Mouse (Mus musculus) ES-E14 (cell line): ENCODE results near the gene Cfap157.

ENCODE experiments used
- CHD2 ChIP-seq: IDR thresholded peaks from 2 replicates; pipeline ENCODE4 v1.6.1; 2014; ENCODE audit warnings: mild to moderate bottlenecking, low read depth, low read length, inconsistent platforms
- HCFC1 ChIP-seq: IDR thresholded peaks from 2 replicates; pipeline ENCODE4 v1.6.1; 2012; ENCODE audit warnings: low read length, inconsistent platforms, borderline replicate concordance; ENCODE audit not compliant: insufficient read depth
- MAFK ChIP-seq: IDR thresholded peaks from 2 replicates; pipeline ENCODE4 v1.6.1; 2014; ENCODE audit warnings: mild to moderate bottlenecking, low read depth, low read length, inconsistent platforms; ENCODE audit not compliant: insufficient read depth
- ZC3H11A ChIP-seq: IDR thresholded peaks from 2 replicates; pipeline ENCODE4 v1.6.1; 2012; ENCODE audit warnings: low read depth, mild to moderate bottlenecking, inconsistent platforms, low read length, borderline replicate concordance
- ZNF384 ChIP-seq: IDR thresholded peaks from 2 replicates; pipeline ENCODE4 v1.6.1; 2012; ENCODE audit warnings: low read depth, low read length, inconsistent platforms

DNA sequence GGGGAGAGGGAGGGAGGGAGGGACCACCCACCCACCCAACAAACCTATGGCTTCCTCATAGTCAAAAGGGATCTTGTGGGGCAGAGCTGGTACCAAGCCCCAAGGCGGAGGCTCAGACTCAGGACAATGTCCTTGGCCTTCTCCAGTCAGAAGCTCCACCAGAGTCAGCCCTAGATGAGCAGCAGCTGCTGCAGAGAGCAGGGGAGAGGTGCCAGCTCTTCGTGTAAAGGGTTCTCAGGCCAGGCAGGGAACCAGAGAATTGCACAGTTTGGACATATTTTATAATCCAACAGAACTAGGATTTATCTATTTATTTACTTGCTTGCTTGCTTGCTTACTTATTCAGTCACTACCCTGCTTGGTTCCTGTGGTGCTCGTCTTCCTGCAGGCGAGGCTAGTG is 44.9 kb downstream of the Cfap157 start:
- no peak for TF ChIP-seq MAFK
- no peak for TF ChIP-seq ZNF384
- TF ChIP-seq HCFC1: no peak
- no peak for TF ChIP-seq ZC3H11A
- no peak for TF ChIP-seq CHD2
